Mouse (Mus musculus): Measurements from ENCODE around the gene Usf3.

Gene Usf3

GRCm38 (mm10) chr16:44173966-44174530 lies 1.0 kb downstream of the Usf3 start:
- DNase-seq, result no peak

GRCm38 (mm10) chr16:44175001-44175400 lies 2.0 kb downstream of the Usf3 start:
- DNase-seq, result peak; percentile 61

GRCm38 (mm10) chr16:44176511-44176910 lies 3.5 kb downstream of the Usf3 start:
- DNase-seq, result no peak

GRCm38 (mm10) chr16:44178555-44178954 lies 5.5 kb downstream of the Usf3 start:
- no peak for DNase-seq

DNA sequence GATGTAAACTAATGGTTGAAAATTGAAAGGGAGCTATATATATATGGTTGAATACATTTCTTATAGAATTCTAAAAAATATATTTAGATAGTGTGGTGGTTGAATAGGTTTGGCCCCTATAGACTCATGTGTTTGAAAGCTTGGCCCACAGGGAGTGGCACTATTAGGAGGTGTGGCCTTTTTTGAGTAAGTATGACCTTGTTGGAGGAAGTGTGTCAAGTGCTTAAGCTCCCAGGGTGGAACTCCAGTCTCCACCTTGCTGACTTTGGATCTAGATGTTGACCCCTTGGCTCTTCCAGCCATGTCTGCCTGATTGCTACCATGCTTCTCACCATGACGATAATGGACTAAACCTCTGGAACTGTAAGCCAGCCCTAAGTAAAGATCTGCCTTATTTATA lies 9.6 kb downstream of the Usf3 start:
- no peak for DNase-seq

- DNase-seq, result no peak
These were observed 11.7 kb downstream of the Usf3 start for GRCm38 (mm10) chr16:44184769-44185168.

- DNase-seq, result no peak
These were observed 14.1 kb downstream of the Usf3 start for GRCm38 (mm10) chr16:44187172-44187571.

DNA sequence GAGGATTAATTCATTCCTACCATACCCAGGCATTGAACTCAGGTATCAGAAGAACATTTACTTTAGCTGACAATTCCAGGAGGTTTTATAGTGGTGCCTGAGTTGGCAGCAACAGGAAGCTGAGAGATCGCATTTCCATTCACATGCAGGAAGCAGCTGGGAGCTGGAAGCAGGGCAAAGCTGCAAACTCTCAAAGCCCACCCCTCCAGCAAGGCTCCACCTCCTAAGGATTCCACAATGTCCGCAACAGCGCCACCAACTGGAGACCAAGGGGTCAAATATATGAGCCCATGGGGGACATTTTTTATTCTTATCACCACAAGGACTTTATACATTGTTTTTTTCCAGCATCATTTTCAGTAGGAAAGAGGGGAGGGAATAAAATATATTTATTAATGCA lies 15.7 kb downstream of the Usf3 start:
- no peak for DNase-seq

DNA sequence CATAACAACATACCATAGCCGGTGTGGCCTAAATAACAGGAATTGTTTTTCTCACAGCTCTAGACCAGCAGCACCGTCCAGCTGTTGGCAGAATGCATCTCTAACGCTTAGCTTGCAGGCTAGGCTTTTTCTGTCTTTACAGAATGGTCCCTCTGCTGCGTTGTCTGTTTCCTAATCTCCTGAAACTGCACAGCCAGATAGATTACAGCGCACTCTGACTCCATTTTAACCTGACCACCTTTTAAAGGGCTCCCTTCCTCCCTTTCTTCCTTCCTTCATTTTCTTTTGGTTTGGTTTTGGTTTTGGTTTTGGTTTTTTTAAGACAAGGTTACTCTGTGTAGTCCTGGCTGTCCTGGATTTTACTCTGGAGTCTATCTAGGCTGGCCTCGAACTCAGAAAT lies 17.0 kb downstream of the Usf3 start:
- DNase-seq, result no peak

GRCm38 (mm10) chr16:44190968-44191367 lies 17.9 kb downstream of the Usf3 start:
- DNase-seq, result no peak

GRCm38 (mm10) chr16:44199066-44199703 lies 26.1 kb downstream of the Usf3 start:
- DNase-seq, result no peak

- no peak for DNase-seq
These were observed 27.1 kb downstream of the Usf3 start for GRCm38 (mm10) chr16:44200146-44200545.

DNA sequence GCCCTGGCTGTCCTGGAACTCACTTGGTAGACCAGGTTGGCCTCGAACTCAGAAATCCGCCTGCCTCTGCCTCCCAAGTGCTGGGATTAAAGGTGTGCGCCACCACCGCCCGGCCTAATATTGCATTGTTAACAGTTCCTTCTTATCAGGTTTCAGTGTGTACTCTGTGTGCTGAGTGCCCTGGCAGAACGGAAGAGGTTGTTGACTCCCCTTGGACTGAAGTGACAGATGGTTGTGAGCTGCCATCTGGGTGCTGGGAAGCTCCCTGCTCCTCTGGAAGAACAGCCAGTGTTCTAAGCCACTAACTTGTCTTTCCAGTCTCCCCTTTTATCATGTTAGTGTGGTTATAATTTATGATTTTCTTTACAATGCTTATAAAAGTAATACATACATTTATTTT lies 31.3 kb downstream of the Usf3 start:
- no peak for DNase-seq

DNA sequence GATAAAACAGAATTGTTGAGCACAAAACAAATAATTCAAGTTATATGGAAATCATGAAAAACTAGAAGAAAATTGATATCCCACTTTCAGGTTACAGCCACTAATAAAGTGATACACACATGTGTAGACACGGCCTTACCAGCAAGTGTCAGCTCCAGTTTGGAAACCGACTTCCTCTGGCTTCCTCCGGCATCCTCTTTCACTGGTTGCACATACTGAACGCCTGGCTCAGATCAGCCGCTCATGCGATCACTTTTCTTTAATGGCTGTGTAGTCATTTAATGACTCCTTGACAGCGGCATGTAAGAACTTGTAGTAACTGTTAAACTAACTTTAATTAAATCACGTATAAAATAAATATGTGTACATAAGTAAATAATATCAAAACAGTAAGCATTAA lies 32.9 kb downstream of the Usf3 start:
- DNase-seq, result no peak

- no peak for DNase-seq
These were observed 37.4 kb downstream of the Usf3 start for GRCm38 (mm10) chr16:44210156-44211053.

- no peak for DNase-seq
These were observed 38.0 kb downstream of the Usf3 start for GRCm38 (mm10) chr16:44211054-44211414.

DNA sequence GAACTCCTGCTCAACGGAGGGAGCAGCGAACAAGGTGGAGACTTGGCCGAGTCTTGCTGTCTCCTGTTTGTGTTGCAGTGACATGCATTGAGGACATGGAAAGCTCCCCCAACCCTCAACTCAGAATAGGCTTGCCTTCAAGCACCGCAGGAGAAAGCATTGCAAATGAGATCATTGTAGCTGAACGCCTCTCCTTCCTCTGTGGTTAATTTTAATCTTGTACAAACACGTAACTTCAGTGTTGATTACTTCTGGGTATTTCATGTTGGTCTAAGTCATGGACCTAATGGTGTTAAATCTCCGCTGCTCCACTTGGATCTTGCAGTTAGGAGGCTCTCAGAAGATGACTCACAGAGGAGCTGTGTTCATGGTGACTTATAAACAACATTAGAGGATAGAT lies 39.7 kb downstream of the Usf3 start:
- DNase-seq, result no peak

- no peak for DNase-seq
These were observed 42.5 kb downstream of the Usf3 start for GRCm38 (mm10) chr16:44215513-44215912.

- DNase-seq, result no peak
These were observed 43.4 kb downstream of the Usf3 start for GRCm38 (mm10) chr16:44216417-44216816.

- no peak for DNase-seq
These were observed 48.4 kb downstream of the Usf3 start for GRCm38 (mm10) chr16:44221463-44221862.

GRCm38 (mm10) chr16:44226706-44227291 lies 53.8 kb downstream of the Usf3 start:
- no peak for DNase-seq

DNA sequence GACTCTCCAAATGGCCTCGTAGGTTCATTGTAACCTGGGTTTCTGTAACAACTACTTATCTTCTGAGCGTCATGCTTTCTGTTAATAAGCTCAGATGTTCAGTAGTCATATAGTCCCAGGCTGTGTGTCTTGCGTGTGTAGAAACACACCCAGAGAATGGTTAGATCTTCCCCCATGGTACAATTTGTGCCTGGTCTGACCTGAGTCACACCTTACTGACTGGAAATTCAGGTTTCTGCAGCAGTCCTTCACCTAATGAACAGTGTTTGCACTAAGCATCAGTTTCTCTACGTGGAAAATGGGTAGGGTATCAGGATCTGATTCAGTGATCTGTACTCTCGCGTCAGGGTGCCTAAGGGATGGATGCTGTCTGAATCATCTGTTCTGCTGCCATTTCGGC lies 60.0 kb downstream of the Usf3 start:
- DNase-seq, result no peak

DNA sequence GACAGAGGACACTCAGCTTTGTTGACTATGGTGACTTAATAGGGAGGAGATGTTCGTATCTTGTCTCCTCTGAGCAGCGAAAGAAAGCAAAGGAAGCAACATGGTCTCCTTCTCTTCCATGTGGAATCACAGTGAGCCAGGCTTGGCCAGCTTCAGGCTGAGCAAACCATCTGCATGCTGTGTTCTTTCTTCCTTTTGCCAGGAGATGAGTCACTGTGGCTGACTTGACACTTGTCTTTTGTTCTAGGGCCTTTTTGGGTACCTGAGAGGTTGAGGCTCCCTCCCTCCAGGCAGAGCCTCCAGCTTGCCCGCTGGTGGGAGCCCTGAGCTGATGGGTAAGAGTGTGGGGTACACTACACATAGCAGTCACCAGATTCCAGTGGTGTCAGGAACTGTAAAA lies 64.8 kb downstream of the Usf3 start:
- DNase-seq, result no peak

DNA sequence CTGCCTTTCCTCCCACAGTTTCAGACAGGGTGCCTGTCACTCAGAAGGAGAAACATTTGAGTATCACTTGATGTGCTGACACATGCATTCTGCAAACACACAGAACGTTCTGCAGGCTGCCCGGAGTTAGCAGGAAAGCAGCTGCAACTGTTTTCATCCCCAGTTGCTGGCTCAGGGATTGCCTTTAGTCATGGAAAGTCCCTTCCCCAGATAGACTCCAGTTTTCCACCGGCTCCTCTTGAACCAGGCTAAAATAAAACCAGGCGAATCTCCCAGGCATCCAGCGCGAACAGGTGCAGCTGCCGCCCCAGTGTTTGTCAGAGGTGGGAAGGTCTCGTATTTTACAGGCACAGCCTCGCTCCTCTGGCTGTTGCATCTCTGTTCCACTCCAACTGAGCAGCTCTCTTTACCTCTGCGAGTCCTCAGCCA lies 65.8 kb downstream of the Usf3 start:
- no peak for DNase-seq

All from kidney, postnatal 14 days (tissue).